13 mouse cellular contexts compared by ENCODE assay signal in genomic region chr12:7328620-7329019, GRCm38 (mm10).
DNase-seq lines count a peak whose midpoint lies in the region; ATAC-seq lines count a peak whose summit lies in the region.
"Had no signal": no experiment of that assay in that cellular context is flagged by ENCODE, and none has a peak within 500 bp of the region (broad histone marks: within the 10 kb centered on the region; RNA-seq: fewer than 3 reads in every experiment).

No protein-coding gene starts in this region.

- H3K27me3 ChIP-seq in hindbrain, embryonic 14.5 days (ENCODE audit: control insufficient read depth, insufficient read depth, low read length): no peaks in the 10 kb centered on the region
- no peaks in the 10 kb centered on the region for H3K27me3 ChIP-seq in hindbrain, embryonic 12.5 days
- no peaks in the 10 kb centered on the region for H3K27me3 ChIP-seq in kidney, embryonic 14.5 days (ENCODE audit: control insufficient read depth, insufficient read depth, low read length)
- H3K27me3 ChIP-seq: CH12.LX; neural tube, embryonic 13.5 days had no signal

- no peak overlapping the region for H3K27ac ChIP-seq in hindbrain, embryonic 14.5 days
- no peak overlapping the region for H3K27ac ChIP-seq in hindbrain, embryonic 12.5 days
- no peak overlapping the region for H3K27ac ChIP-seq in kidney, embryonic 14.5 days (ENCODE audit: low read depth, low read length)
- H3K27ac ChIP-seq: midbrain, embryonic 10.5 days; neural tube, embryonic 13.5 days had no signal

- H3K4me1 ChIP-seq in hindbrain, embryonic 14.5 days (replicated peaks; ENCODE audit: control insufficient read depth, insufficient read depth, low read length): no peaks in the 10 kb centered on the region
- no peaks in the 10 kb centered on the region for H3K4me1 ChIP-seq in hindbrain, embryonic 12.5 days
- no peaks in the 10 kb centered on the region for H3K4me1 ChIP-seq in kidney, embryonic 14.5 days (ENCODE audit: control insufficient read depth, insufficient read depth, low read length)
- H3K4me1 ChIP-seq: midbrain, embryonic 10.5 days; neural tube, embryonic 13.5 days had no signal

- H3K9me3 ChIP-seq in hindbrain, embryonic 14.5 days (ENCODE audit: control insufficient read depth, low read length): no peaks in the 10 kb centered on the region
- no peaks in the 10 kb centered on the region for H3K9me3 ChIP-seq in hindbrain, embryonic 12.5 days (replicated peaks)
- no peaks in the 10 kb centered on the region for H3K9me3 ChIP-seq in kidney, embryonic 14.5 days (ENCODE audit: control insufficient read depth, low read length)
- H3K9me3 ChIP-seq: midbrain, embryonic 10.5 days; neural tube, embryonic 13.5 days had no signal

- ATAC-seq in hindbrain, embryonic 14.5 days (ENCODE audit: low FRiP score): no peak
- no peak for ATAC-seq in hindbrain, embryonic 12.5 days (ENCODE audit: low FRiP score)
- no peak for ATAC-seq in kidney, embryonic 14.5 days (ENCODE audit: low FRiP score, low TSS enrichment)
- ATAC-seq: liver, postnatal 0 days had no signal

- H3K9ac ChIP-seq in hindbrain, embryonic 14.5 days: no peak overlapping the region
- H3K9ac ChIP-seq in hindbrain, embryonic 12.5 days: no peak overlapping the region
- no peak overlapping the region for H3K9ac ChIP-seq in kidney, embryonic 14.5 days (ENCODE audit: low read depth, low read length)
- H3K9ac ChIP-seq: liver, postnatal 0 days; neural tube, embryonic 13.5 days had no signal

- H3K36me3 ChIP-seq in hindbrain, embryonic 14.5 days (replicated peaks; ENCODE audit: control insufficient read depth, insufficient read depth): no peaks in the 10 kb centered on the region
- H3K36me3 ChIP-seq in hindbrain, embryonic 12.5 days: no peaks in the 10 kb centered on the region
- H3K36me3 ChIP-seq in kidney, embryonic 14.5 days (ENCODE audit: control insufficient read depth, insufficient read depth, low read length): no peaks in the 10 kb centered on the region
- H3K36me3 ChIP-seq: midbrain, embryonic 10.5 days; neural tube, embryonic 13.5 days had no signal

- H3K4me3 ChIP-seq in hindbrain, embryonic 14.5 days (replicated peaks; ENCODE audit: low read length): no peak overlapping the region
- no peak overlapping the region for H3K4me3 ChIP-seq in hindbrain, embryonic 12.5 days
- H3K4me3 ChIP-seq in kidney, embryonic 14.5 days (ENCODE audit: low read length): no peak overlapping the region
- H3K4me3 ChIP-seq: midbrain, embryonic 10.5 days; neural tube, embryonic 13.5 days had no signal

- DNase-seq in hindbrain, embryonic 14.5 days (ENCODE audit: low spot score): peak; percentile 42
- DNase-seq in frontal cortex, adult 2 months (ENCODE audit: extremely low spot score in 1 of 2, low spot score in 1 of 2): peak; percentile 53 to 84
- DNase-seq in layer of hippocampus, adult 9-10 months (ENCODE audit: low spot score): peak; percentile 24
- peak; percentile 56 to 81 for DNase-seq in right cerebral cortex, adult 2 months (ENCODE audit: low spot score in 2 of 2)
- no peak for DNase-seq in MN1 (ENCODE audit: low spot score)
- no peak for DNase-seq in ovary, adult 18-20 months (ENCODE audit: low spot score)
- DNase-seq: adrenal gland, postnatal 36 days; liver, postnatal 0 days had no signal

- no peak overlapping the region for H3K4me2 ChIP-seq in hindbrain, embryonic 14.5 days (replicated peaks)
- no peak overlapping the region for H3K4me2 ChIP-seq in hindbrain, embryonic 12.5 days (replicated peaks)
- no peak overlapping the region for H3K4me2 ChIP-seq in kidney, embryonic 14.5 days (replicated peaks; ENCODE audit: low read depth, low read length)
- H3K4me2 ChIP-seq: neural tube, embryonic 13.5 days had no signal

Comparison
In these comparisons a context has a peak if more than half of its experiments do, and no peak if none do; other contexts are left out.
1. DNase-seq: peak in hindbrain, embryonic 14.5 days (single experiment), frontal cortex, adult 2 months (2 of 2), layer of hippocampus, adult 9-10 months (single experiment) and right cerebral cortex, adult 2 months (2 of 2); none in MN1 (single experiment) and ovary, adult 18-20 months (single experiment).